Mouse (Mus musculus) G1E (cell line): ENCODE data around the gene Bmi1. TPM values are rescaled to one million over a fixed set of nuclear protein-coding genes. Genes with fewer than 3 reads are reported as not detected.

Experiments used
- ATAC-seq: 2 replicates; pipeline ENCODE4 v1.8.0; 2016; ENCODE audit warnings: mild to moderate bottlenecking; ENCODE audit not compliant: insufficient number of reproducible peaks, poor library complexity, low FRiP score, severe bottlenecking; ENCODE audit errors: extremely low read depth
- DNase-seq: peaks from one replicate; pipeline ENCODE4 v3.0.0; 2012; ENCODE audit warnings: low spot score
- H3K27me3 ChIP-seq: 2 replicates; pipeline ENCODE4 v1.6.1; 2012; ENCODE audit warnings: mild to moderate bottlenecking, low read length, inconsistent platforms; ENCODE audit not compliant: insufficient read depth
- H3K36me3 ChIP-seq: replicated peaks from 2 replicates; pipeline ENCODE3; 2012; ENCODE audit warnings: mild to moderate bottlenecking, inconsistent platforms
- H3K4me1 ChIP-seq: 2 replicates; pipeline ENCODE4 v1.6.1; 2012; ENCODE audit warnings: low read depth, low read length, inconsistent platforms, mixed read lengths; ENCODE audit not compliant: insufficient read depth
- H3K4me3 ChIP-seq: 2 replicates; pipeline ENCODE4 v1.5.1; 2012; ENCODE audit warnings: low read depth, mild to moderate bottlenecking, inconsistent platforms, low read length, moderate library complexity, mixed read lengths
- H3K9me3 ChIP-seq: replicated peaks from 2 replicates; pipeline ENCODE4 v1.6.1; 2012; ENCODE audit warnings: inconsistent platforms
- CTCF ChIP-seq: IDR thresholded peaks from 2 replicates; pipeline ENCODE4 v1.5.1; 2012; ENCODE audit warnings: low read depth, low read length, inconsistent platforms, mixed read lengths
- GATA1 ChIP-seq: IDR thresholded peaks from 2 replicates; pipeline ENCODE4 v1.6.1; 2012; ENCODE audit warnings: borderline replicate concordance, low read length, inconsistent platforms, mixed read lengths
- GATA2 ChIP-seq: IDR thresholded peaks from 2 replicates; pipeline ENCODE4 v1.6.1; 2012; ENCODE audit warnings: low read depth, low read length, inconsistent platforms, borderline replicate concordance
- POLR2AphosphoS5 ChIP-seq: IDR thresholded peaks from 2 replicates; pipeline ENCODE4 v1.6.1; 2012; ENCODE audit warnings: low read depth, low read length, inconsistent platforms; ENCODE audit not compliant: insufficient replicate concordance
- TAL1 ChIP-seq: conservative IDR thresholded peaks from 2 replicates; pipeline ENCODE4 v1.6.1; 2012; ENCODE audit warnings: low read depth, low read length, inconsistent platforms, mixed read lengths
- polyA plus RNA-seq: library from polyadenylated mRNA; stranded (reverse); fragments of >175 nt; gene quantifications from 2 replicates; pipeline ENCODE4 v1.2.3, GENCODE M21; 2012
- total RNA-seq, 2 experiments: library from RNA; stranded (forward) in 1 of 2; stranded (reverse) in 1 of 2; fragments of 200-1000 nt in 1 of 2; fragments of >200 nt in 1 of 2; fragmentation: Nextera tagmentation in 1 of 2; gene quantifications; 2 replicates each; pipeline ENCODE4 v1.2.3; 2014 to 2017

Bmi1 gene
- total and polyA plus RNA-seq, 3 experiments = 45.4 to 165 (median 155) TPM

DNA sequence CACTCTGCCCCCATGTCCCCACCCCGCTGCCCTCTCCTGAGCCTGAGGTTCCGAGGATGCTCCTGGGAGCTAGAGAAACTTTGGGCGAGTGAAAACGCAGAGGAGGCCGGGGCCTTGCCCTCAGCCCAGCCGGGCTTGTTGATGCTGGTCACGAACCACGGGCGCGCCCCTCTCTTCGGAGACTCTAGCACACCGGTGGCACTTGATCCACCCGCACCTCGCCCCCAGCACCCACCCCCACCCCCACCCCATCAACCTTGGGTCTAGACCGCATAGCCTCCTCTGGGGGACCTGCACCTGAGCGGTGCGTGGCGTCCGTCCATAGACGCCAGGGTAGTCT lies 17.8 kb downstream of the Bmi1 start:
- H3K27me3 ChIP-seq = peaks cover 68% of the 10 kb centered on the region
- TF ChIP-seq GATA2 (no peak), GATA1 (no peak), POLR2AphosphoS5 (no peak), TAL1 (no peak), CTCF (no peak)
- peak overlapping the region; percentile 80 for H3K4me3 ChIP-seq
- H3K36me3 ChIP-seq = no peaks in the 10 kb centered on the region
- ATAC-seq (no peak), DNase-seq (no peak)
- peaks cover 52% of the 10 kb centered on the region for H3K4me1 ChIP-seq
- H3K9me3 ChIP-seq = peaks cover 7% of the 10 kb centered on the region

DNA sequence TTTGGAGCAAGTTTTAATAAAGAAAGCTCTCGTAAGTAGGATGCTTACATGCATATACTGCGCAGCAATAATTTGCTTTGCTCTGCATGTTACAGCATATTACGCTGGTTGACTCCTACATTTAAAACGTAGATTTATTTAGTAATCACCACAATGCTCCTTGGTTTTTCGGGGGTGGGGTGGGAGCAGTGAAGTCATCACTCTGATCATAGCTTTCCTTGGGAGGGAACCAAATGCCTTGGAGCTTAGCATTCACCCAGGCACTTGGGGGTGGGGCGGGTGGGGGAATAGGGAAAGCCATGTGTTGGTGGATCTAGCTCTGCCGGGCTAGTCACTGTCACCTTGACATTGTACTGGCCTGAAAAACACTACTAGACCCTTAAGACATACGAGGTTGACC lies 18.3 kb downstream of the Bmi1 start:
- no peak for ATAC-seq
- Histone ChIP-seq H3K4me3 (no peak overlapping the region; the same call in 1 of the 2 replicates), H3K4me1 (peaks cover 46% of the 10 kb centered on the region), H3K27me3 (peaks cover 68% of the 10 kb centered on the region), H3K36me3 (no peaks in the 10 kb centered on the region), H3K9me3 (peaks cover 7% of the 10 kb centered on the region)
- DNase-seq = no peak
- TF ChIP-seq GATA1 (no peak), POLR2AphosphoS5 (no peak), TAL1 (no peak), GATA2 (no peak), CTCF (no peak)

DNA sequence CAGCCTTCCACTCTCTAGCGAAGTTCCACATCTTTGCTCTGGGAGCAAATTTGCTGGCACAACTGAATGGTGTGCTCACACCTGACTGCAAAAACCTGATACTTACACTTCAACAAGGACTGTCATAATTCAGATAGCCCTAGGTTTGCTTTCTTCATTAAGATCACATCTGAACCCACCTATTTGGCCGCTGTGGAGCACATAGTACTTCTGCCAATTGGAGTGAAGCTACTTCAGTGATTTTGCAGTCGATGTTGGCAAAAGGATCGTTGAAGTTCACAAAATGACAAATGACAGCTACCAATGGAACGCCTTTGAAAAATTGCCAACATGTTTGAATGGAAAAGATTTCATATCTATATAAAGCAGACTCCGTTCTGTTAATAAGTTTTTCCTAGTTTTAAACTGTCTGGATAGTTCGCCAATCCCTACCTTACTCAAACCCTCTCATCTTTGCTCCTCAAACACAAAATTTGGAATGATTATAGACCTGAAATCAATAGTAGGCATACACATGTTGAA lies 18.9 kb downstream of the Bmi1 start:
- Histone ChIP-seq H3K36me3 (no peaks in the 10 kb centered on the region), H3K4me1 (peaks cover 41% of the 10 kb centered on the region), H3K4me3 (no peak overlapping the region), H3K27me3 (peaks cover 66% of the 10 kb centered on the region), H3K9me3 (peaks cover 7% of the 10 kb centered on the region)
- ATAC-seq (no peak), DNase-seq (no peak)
- no peak for TF ChIP-seq TAL1
- TF ChIP-seq GATA1 = no peak
- TF ChIP-seq CTCF = no peak
- TF ChIP-seq POLR2AphosphoS5 = no peak
- TF ChIP-seq GATA2 = no peak

DNA sequence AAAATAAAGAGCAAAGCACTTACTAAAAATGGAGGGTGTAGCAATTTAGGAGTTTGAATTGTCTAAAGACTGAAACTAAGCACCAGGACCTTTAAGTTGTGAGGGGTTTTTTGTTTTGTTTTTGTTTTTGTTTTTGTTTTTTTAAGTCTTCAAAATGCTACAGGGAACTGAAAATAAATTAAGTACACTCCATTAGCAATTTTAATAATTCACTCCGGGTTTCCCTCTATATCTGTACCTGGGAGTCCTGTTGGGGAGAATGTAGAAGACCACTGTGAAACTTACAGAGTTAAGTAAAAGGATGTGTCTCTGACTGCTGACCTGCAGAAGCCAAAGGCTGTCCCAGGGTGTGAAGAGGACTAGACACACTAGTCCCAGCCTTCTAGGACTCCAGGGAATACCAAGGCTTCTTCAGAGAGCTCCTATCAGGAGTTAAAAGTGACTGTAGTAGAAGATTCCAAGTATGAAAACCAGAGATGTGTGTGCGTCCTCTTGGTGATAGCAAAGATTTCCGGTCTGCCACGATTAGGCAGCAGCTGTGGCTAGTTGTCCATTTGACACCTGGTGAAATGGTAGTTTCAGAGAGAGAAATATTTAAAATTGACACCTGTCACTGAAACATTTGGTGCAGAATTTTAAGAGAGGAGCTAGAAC lies 20.9 kb downstream of the Bmi1 start:
- peaks cover 36% of the 10 kb centered on the region for H3K4me1 ChIP-seq
- H3K36me3 ChIP-seq = no peaks in the 10 kb centered on the region
- peaks cover 57% of the 10 kb centered on the region for H3K27me3 ChIP-seq
- no peak for ATAC-seq
- H3K4me3 ChIP-seq = no peak overlapping the region
- DNase-seq = no peak
- TF ChIP-seq TAL1 (no peak), CTCF (no peak), GATA2 (no peak), POLR2AphosphoS5 (no peak), GATA1 (no peak)
- H3K9me3 ChIP-seq = peaks cover 7% of the 10 kb centered on the region

DNA sequence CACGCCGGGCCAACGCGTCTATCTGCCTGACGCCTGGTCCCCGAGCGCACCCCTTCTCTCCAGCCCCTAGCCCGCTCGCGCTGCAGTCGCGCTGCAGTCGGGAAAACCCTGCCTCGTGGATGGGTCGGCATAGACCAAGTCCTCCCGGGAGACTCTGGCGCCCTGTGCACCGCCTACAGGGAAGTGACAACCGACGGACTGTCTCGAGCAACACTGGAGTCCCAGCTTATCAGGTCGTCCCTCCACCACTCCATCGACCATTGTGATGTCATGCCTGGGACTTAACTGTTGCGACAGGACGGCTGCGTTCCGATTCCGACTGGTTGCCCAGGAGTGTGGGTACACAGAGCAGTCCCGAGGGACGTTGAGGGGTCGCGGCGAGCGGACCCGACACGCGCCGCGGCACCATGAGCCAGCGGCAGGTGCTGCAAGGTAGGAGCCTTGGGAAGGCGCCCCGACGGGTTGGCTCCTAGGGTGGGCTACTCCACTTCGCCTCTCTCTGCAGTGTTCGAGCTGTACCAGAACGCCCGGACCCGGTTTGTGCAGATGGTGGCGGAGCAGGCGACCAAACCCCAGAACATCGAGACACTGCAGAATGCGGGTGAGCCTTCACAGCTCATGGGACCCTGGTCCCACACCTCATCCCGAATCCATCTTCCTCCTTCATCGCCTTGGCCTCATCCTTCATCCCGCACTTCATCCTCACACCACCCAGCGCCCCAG lies 22.0 kb downstream of the Bmi1 start:
- DNase-seq (no peak), ATAC-seq (no peak)
- peak overlapping the region; percentile 6; the same call in 1 of the 2 replicates for H3K4me3 ChIP-seq

DNA sequence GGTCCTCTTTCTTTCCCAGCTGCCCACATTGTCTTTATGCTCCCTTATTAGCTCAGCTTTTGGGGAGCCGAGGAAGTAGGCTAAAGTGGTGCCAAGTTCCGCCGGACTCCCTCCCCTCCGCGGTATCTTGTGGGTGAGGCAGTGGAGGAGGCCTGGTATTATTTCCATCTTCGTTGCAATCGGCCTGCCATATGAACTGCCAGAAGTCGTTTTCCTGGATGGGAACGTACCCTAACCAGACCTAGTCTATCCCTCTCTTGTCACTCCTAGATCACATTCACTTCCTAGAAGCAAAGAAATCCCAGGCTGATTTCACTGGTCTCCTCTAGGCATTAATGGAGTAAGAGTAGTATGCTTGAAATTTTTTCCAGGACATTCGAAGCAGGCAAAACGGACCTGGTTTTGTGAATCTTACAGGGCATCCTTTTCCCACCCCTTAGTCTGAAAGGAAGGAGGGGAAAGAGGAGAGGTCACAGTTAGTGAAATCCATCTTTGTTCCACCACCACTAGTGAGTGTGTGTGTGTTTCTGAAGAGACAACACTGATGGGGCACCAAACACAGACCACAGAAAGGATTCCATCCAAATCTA lies 22.7 kb downstream of the Bmi1 start:
- Histone ChIP-seq H3K36me3 (no peaks in the 10 kb centered on the region), H3K4me1 (peaks cover 21% of the 10 kb centered on the region), H3K4me3 (no peak overlapping the region), H3K27me3 (peaks cover 53% of the 10 kb centered on the region), H3K9me3 (peaks cover 7% of the 10 kb centered on the region)
- ATAC-seq (no peak), DNase-seq (no peak)
- TF ChIP-seq POLR2AphosphoS5 = no peak
- no peak for TF ChIP-seq GATA2

More for the DNA sequence above, 22.0 kb downstream of the Bmi1 start:
- Histone ChIP-seq H3K4me1 (peaks cover 27% of the 10 kb centered on the region), H3K36me3 (no peaks in the 10 kb centered on the region), H3K9me3 (peaks cover 7% of the 10 kb centered on the region), H3K27me3 (peaks cover 57% of the 10 kb centered on the region)
- TF ChIP-seq TAL1 (no peak), POLR2AphosphoS5 (no peak), CTCF (no peak), GATA1 (no peak), GATA2 (no peak)
